Mouse (Mus musculus) kidney, adult 2 months (tissue): ENCODE results near the gene Gm1043. TPM values are rescaled to one million over a fixed set of nuclear protein-coding genes. Genes with fewer than 3 reads are reported as not detected.

Experiments used
- DNase-seq: peaks from one replicate; pipeline ENCODE4 v3.0.0; 2021
- H3K27ac ChIP-seq: fragments of 200-500 bp; 2 replicates; pipeline ENCODE4 v1.5.1; 2012; ENCODE audit warnings: low read depth, low read length, control low read depth, inconsistent platforms; ENCODE audit not compliant: insufficient read depth
- H3K27me3 ChIP-seq: fragments of 200-500 bp; replicated peaks from 2 replicates; pipeline ENCODE4 v1.6.1; 2012; ENCODE audit warnings: mild to moderate bottlenecking, moderate library complexity, low read length, inconsistent platforms; ENCODE audit not compliant: control insufficient read depth, insufficient read depth
- H3K36me3 ChIP-seq: fragments of 200-500 bp; 2 replicates; pipeline ENCODE4 v1.6.1; 2012; ENCODE audit warnings: mild to moderate bottlenecking, moderate library complexity, low read length, inconsistent platforms; ENCODE audit not compliant: control insufficient read depth, insufficient read depth
- H3K4me1 ChIP-seq: fragments of 200-500 bp; 2 replicates; pipeline ENCODE4 v1.6.1; 2011; ENCODE audit warnings: low read length; ENCODE audit not compliant: control insufficient read depth, insufficient read depth
- H3K4me3 ChIP-seq: fragments of 200-500 bp; 2 replicates; pipeline ENCODE4 v1.5.1; 2011; ENCODE audit warnings: mild to moderate bottlenecking, low read depth, low read length, control low read depth; ENCODE audit not compliant: insufficient read depth
- CTCF ChIP-seq: fragments of 200-500 bp; conservative IDR thresholded peaks from 2 replicates; pipeline ENCODE4 v1.5.1; 2011; ENCODE audit warnings: low read depth, mild to moderate bottlenecking, control low read depth, low read length, moderate library complexity, mixed read lengths; ENCODE audit not compliant: insufficient read depth, insufficient read length
- POLR2A ChIP-seq: fragments of 200-500 bp; IDR thresholded peaks from one replicate; pipeline ENCODE4 v1.6.1; 2011; ENCODE audit warnings: low read depth, low read length, control low read depth
- WGBS: fragments of 180-500 bp; shearing (Covaris S2); methylation state at CpG from one replicate; pipeline ENCODE4 v1.1.7; 2018; 5-methylcytosine and 5-hydroxymethylcytosine counted together
- polyA plus RNA-seq: library from polyadenylated mRNA; depleted of rRNA; stranded (reverse); fragments of >200 nt; gene quantifications from 2 replicates; pipeline ENCODE4 v1.2.3, GENCODE M21; 2012

Gm1043 gene
- polyA plus RNA-seq, 1 experiment = 0.08 TPM

GRCm38 (mm10) chr5:37214614-37215013 is 129.4 kb downstream of the Gm1043 start:
- TF ChIP-seq CTCF (no peak), POLR2A (no peak)
- Histone ChIP-seq H3K4me1 (no peaks in the 10 kb centered on the region), H3K4me3 (no peak overlapping the region), H3K36me3 (no peaks in the 10 kb centered on the region), H3K27ac (no peak overlapping the region), H3K27me3 (no peaks in the 10 kb centered on the region)
- WGBS = 82% methylated on average over 6 of the region's 6 CpGs
- no peak for DNase-seq

GRCm38 (mm10) chr5:37215276-37215675 is 130.1 kb downstream of the Gm1043 start:
- Histone ChIP-seq H3K27ac (no peak overlapping the region), H3K36me3 (no peaks in the 10 kb centered on the region), H3K4me1 (no peaks in the 10 kb centered on the region), H3K4me3 (no peak overlapping the region), H3K27me3 (no peaks in the 10 kb centered on the region)
- 73% methylated on average over 7 of the region's 7 CpGs for WGBS
- no peak for DNase-seq
- TF ChIP-seq POLR2A (no peak), CTCF (no peak)

GRCm38 (mm10) chr5:37219615-37220014 is 134.4 kb downstream of the Gm1043 start:
- TF ChIP-seq CTCF (no peak), POLR2A (no peak)
- H3K36me3 ChIP-seq = no peaks in the 10 kb centered on the region
- H3K27ac ChIP-seq = no peak overlapping the region
- H3K27me3 ChIP-seq = no peaks in the 10 kb centered on the region
- WGBS = 44% methylated on average over 5 of the region's 5 CpGs
- H3K4me1 ChIP-seq = no peaks in the 10 kb centered on the region
- no peak for DNase-seq
- no peak overlapping the region for H3K4me3 ChIP-seq

- no peak overlapping the region for H3K4me3 ChIP-seq
- H3K27me3 ChIP-seq = no peaks in the 10 kb centered on the region
- H3K36me3 ChIP-seq = no peaks in the 10 kb centered on the region
- no peak for TF ChIP-seq POLR2A
- TF ChIP-seq CTCF = no peak
- no peaks in the 10 kb centered on the region for H3K4me1 ChIP-seq
- H3K27ac ChIP-seq = no peak overlapping the region
- 89% methylated on average over 5 of the region's 5 CpGs for WGBS
- DNase-seq = no peak
Measured at GRCm38 (mm10) chr5:37220575-37220974, 135.4 kb downstream of the Gm1043 start.

- Histone ChIP-seq H3K36me3 (no peaks in the 10 kb centered on the region), H3K27me3 (no peaks in the 10 kb centered on the region), H3K4me3 (no peak overlapping the region), H3K27ac (no peak overlapping the region), H3K4me1 (no peaks in the 10 kb centered on the region)
- TF ChIP-seq POLR2A (no peak), CTCF (no peak)
- no peak for DNase-seq
- 37% methylated on average over 6 of the region's 6 CpGs for WGBS
Measured at GRCm38 (mm10) chr5:37221563-37221962, 136.4 kb downstream of the Gm1043 start.

- TF ChIP-seq CTCF = no peak
- TF ChIP-seq POLR2A = no peak
- H3K27me3 ChIP-seq = no peaks in the 10 kb centered on the region
- WGBS = 53% methylated on average over 8 of the region's 8 CpGs
- H3K27ac ChIP-seq = no peak overlapping the region
- H3K36me3 ChIP-seq = no peaks in the 10 kb centered on the region
- DNase-seq = no peak
- H3K4me3 ChIP-seq = no peak overlapping the region
- H3K4me1 ChIP-seq = no peaks in the 10 kb centered on the region
Measured at GRCm38 (mm10) chr5:37222316-37222715, 137.1 kb downstream of the Gm1043 start.

GRCm38 (mm10) chr5:37225708-37226107 is 140.5 kb downstream of the Gm1043 start:
- DNase-seq = no peak
- 65% methylated on average over 1 of the region's 1 CpGs for WGBS

More at GRCm38 (mm10) chr5:37225708-37226107, 140.5 kb downstream of the Gm1043 start:
- no peak overlapping the region for H3K27ac ChIP-seq
- no peaks in the 10 kb centered on the region for H3K4me1 ChIP-seq
- no peaks in the 10 kb centered on the region for H3K27me3 ChIP-seq
- no peak for TF ChIP-seq POLR2A
- no peak for TF ChIP-seq CTCF
- H3K4me3 ChIP-seq = no peak overlapping the region
- no peaks in the 10 kb centered on the region for H3K36me3 ChIP-seq
